Comparison of ENCODE assay signal across 9 mouse cellular contexts in the genomic region with DNA sequence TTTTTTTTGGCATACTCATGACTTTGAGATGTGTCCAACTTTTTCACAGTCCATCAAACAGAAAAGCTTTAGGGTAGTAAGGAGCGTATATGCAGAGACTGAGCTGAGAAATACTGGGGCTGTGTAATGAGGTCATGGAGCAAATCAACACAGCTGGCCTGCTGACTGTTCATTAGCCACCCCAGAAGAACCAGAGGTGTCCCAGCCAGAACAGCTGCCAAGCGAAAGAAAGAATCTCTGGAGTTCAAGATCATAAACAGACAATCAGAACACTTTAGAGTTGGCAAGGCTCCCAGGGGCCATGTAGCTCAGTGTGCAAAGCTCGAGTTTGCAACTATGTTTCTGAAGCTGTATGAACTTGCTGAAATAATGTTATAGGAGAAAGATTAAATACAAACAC. TPM values are rescaled to one million over a fixed set of nuclear protein-coding genes. Genes with fewer than 3 reads are reported as not detected.
A peak's percentile ranks its signal among the peaks of the same experiment; 100 is the strongest.
DNase-seq lines count a peak whose midpoint lies in the region; ATAC-seq lines count a peak whose summit lies in the region.
"Had no signal": no experiment of that assay in that cellular context is flagged by ENCODE, and none has a peak within 500 bp of the region (broad histone marks: within the 10 kb centered on the region; RNA-seq: fewer than 3 reads in every experiment).

No protein-coding gene starts in this region.

- ATAC-seq in cerebellum, adult (ENCODE audit: insufficient number of reproducible peaks, low FRiP score, low TSS enrichment): peak; percentile 40; the same call in 1 of the 2 replicates
- no peak for ATAC-seq in kidney, embryonic 15.5 days (replicated peaks; ENCODE audit: low FRiP score)
- ATAC-seq in heart, embryonic 13.5 days (ENCODE audit: extremely low read depth, insufficient number of reproducible peaks, low FRiP score, low TSS enrichment): peak; percentile 51; the same call in 1 of the 2 replicates
- ATAC-seq in neural tube, embryonic 15.5 days (ENCODE audit: low FRiP score): peak; percentile 78; the same call in 1 of the 2 replicates

- H3K4me1 ChIP-seq in kidney, embryonic 15.5 days: no peaks in the 10 kb centered on the region
- H3K4me1 ChIP-seq in heart, embryonic 13.5 days: peaks cover 14% of the 10 kb centered on the region
- H3K4me1 ChIP-seq in neural tube, embryonic 15.5 days: no peaks in the 10 kb centered on the region

- H3K27me3 ChIP-seq in kidney, embryonic 15.5 days: no peaks in the 10 kb centered on the region
- H3K27me3 ChIP-seq in heart, embryonic 13.5 days (replicated peaks): no peaks in the 10 kb centered on the region
- no peaks in the 10 kb centered on the region for H3K27me3 ChIP-seq in neural tube, embryonic 15.5 days (replicated peaks)

- H3K4me2 ChIP-seq in kidney, embryonic 15.5 days: no peak overlapping the region
- H3K4me2 ChIP-seq in heart, embryonic 13.5 days: no peak overlapping the region
- H3K4me2 ChIP-seq in neural tube, embryonic 15.5 days: no peak overlapping the region

- H3K27ac ChIP-seq in kidney, embryonic 15.5 days: no peak overlapping the region
- no peak overlapping the region for H3K27ac ChIP-seq in heart, embryonic 13.5 days (replicated peaks)
- H3K27ac ChIP-seq in neural tube, embryonic 15.5 days (replicated peaks): no peak overlapping the region

- H3K36me3 ChIP-seq in kidney, embryonic 15.5 days: no peaks in the 10 kb centered on the region
- H3K36me3 ChIP-seq in heart, embryonic 13.5 days: no peaks in the 10 kb centered on the region
- H3K36me3 ChIP-seq in neural tube, embryonic 15.5 days: no peaks in the 10 kb centered on the region

- no peak overlapping the region for H3K9ac ChIP-seq in kidney, embryonic 15.5 days
- no peak overlapping the region for H3K9ac ChIP-seq in heart, embryonic 13.5 days
- H3K9ac ChIP-seq in neural tube, embryonic 15.5 days (replicated peaks): no peak overlapping the region

- no peak overlapping the region for H3K4me3 ChIP-seq in kidney, embryonic 15.5 days (replicated peaks)
- no peak overlapping the region for H3K4me3 ChIP-seq in heart, embryonic 13.5 days
- no peak overlapping the region for H3K4me3 ChIP-seq in neural tube, embryonic 15.5 days (replicated peaks)

- WGBS in kidney, embryonic 15.5 days: 43% methylated on average over 3 of the region's 3 CpGs
- WGBS in heart, embryonic 13.5 days: 20% methylated on average over 3 of the region's 3 CpGs
- 46% methylated on average over 3 of the region's 3 CpGs for WGBS in neural tube, embryonic 15.5 days

- no peak for DNase-seq in cerebellum, adult 18-20 months
- DNase-seq in kidney, postnatal 4 days: peak; percentile 15 to 44
- no peak for DNase-seq in layer of hippocampus, postnatal 36 days
- no peak for DNase-seq in thymus, postnatal 14 days
- DNase-seq: cerebellum, postnatal 25 days had no signal

- H3K9me3 ChIP-seq in kidney, embryonic 15.5 days (replicated peaks): no peaks in the 10 kb centered on the region
- H3K9me3 ChIP-seq in heart, embryonic 13.5 days: no peaks in the 10 kb centered on the region
- H3K9me3 ChIP-seq in neural tube, embryonic 15.5 days (replicated peaks): no peaks in the 10 kb centered on the region

RNA-seq across cellular contexts. Expression of gene Naaladl2, which starts 35.1 kb away (rescaled TPM):
- polyA plus RNA-seq in kidney, embryonic 15.5 days (2015; fragmentation: Nextera tagmentation; extraction: Ambion mirVana): 3.8 and 5.0 TPM in 2 replicates
- 2.4 and 2.9 TPM in 2 replicates for polyA plus RNA-seq in heart, embryonic 13.5 days (2015; fragmentation: Nextera tagmentation; extraction: Ambion mirVana)
- polyA plus RNA-seq in neural tube, embryonic 15.5 days (2015; fragmentation: Nextera tagmentation; extraction: Ambion mirVana): 1.0 and 1.3 TPM in 2 replicates
- total RNA-seq in layer of hippocampus, postnatal 36 days (2021): 1 to 10 TPM; 2.4 to 2.5 TPM

Comparison
In these comparisons a context has a peak if more than half of its experiments do, and no peak if none do; other contexts are left out.
1. DNase-seq: peak in kidney, postnatal 4 days (2 of 2); none in cerebellum, adult 18-20 months (0 of 2), layer of hippocampus, postnatal 36 days (0 of 2) and thymus, postnatal 14 days (single experiment).